Mouse (Mus musculus) embryonic facial prominence, embryonic 14.5 days (tissue): ENCODE results near the gene Senp2. TPM values are rescaled to one million over a fixed set of nuclear protein-coding genes. Genes with fewer than 3 reads are reported as not detected.

Source experiments
- ATAC-seq: fragments of 200-750 bp; cut with Nextera tagmentation; 2 replicates; pipeline ENCODE4 v1.8.0; 2017; ENCODE audit warnings: low read depth, moderate number of reproducible peaks, moderate TSS enrichment
- DNase-seq: peaks from one replicate; pipeline ENCODE4 v3.0.0-alpha.2; 2015; ENCODE audit warnings: low spot score
- H3K27ac ChIP-seq: fragments of 300-500 bp; sonication (generic); replicated peaks from 2 replicates; pipeline ENCODE4 v1.5.1; 2014; ENCODE audit warnings: low read depth, mild to moderate bottlenecking, low read length, moderate library complexity
- H3K27me3 ChIP-seq: fragments of 300-500 bp; sonication (generic); replicated peaks from 2 replicates; pipeline ENCODE4 v1.6.1; 2014; ENCODE audit warnings: low read length; ENCODE audit not compliant: control insufficient read depth, insufficient read depth
- H3K36me3 ChIP-seq: fragments of 300-500 bp; sonication (generic); 2 replicates; pipeline ENCODE4 v1.6.1; 2014; ENCODE audit warnings: low read length, mixed read lengths; ENCODE audit not compliant: control insufficient read depth, insufficient read depth
- H3K4me1 ChIP-seq: fragments of 300-500 bp; sonication (generic); 2 replicates; pipeline ENCODE4 v1.6.1; 2014; ENCODE audit warnings: antibody characterized with exemption, low read length; ENCODE audit not compliant: control insufficient read depth, insufficient read depth
- H3K4me2 ChIP-seq: fragments of 300-500 bp; sonication (generic); 2 replicates; pipeline ENCODE4 v1.6.1; 2014; ENCODE audit warnings: low read depth, mild to moderate bottlenecking, low read length, moderate library complexity, mixed read lengths
- H3K4me3 ChIP-seq: fragments of 300-500 bp; sonication (generic); 2 replicates; pipeline ENCODE4 v1.5.1; 2014; ENCODE audit warnings: low read depth, mild to moderate bottlenecking, low read length
- H3K9ac ChIP-seq: fragments of 300-500 bp; sonication (generic); 2 replicates; pipeline ENCODE4 v1.6.1; 2014; ENCODE audit warnings: low read depth, mild to moderate bottlenecking, low read length, moderate library complexity, mixed read lengths
- H3K9me3 ChIP-seq: fragments of 300-500 bp; sonication (generic); 2 replicates; pipeline ENCODE4 v1.6.1; 2016; ENCODE audit warnings: low read length; ENCODE audit not compliant: control insufficient read depth
- WGBS: fragments of 180-500 bp; shearing (Covaris S2); extraction: QIAGEN DNeasy Blood & Tissue Kit; methylation state at CpG from one replicate; pipeline ENCODE4 v1.1.7; 2014; 5-methylcytosine and 5-hydroxymethylcytosine counted together
- polyA plus RNA-seq: library from polyadenylated mRNA; unstranded; fragments of >200 nt; fragmentation: Nextera tagmentation; extraction: Ambion mirVana; gene quantifications from 2 replicates; pipeline ENCODE4 v1.2.1, GENCODE M21; 2014

The Senp2 gene
- polyA plus RNA-seq = 44.4 and 47.3 TPM in 2 replicates

GRCm38 (mm10) chr16:22009099-22009584 is at the start of gene Senp2:
Senp2 (plus strand) TSS chr16:22009484.
- WGBS = 0% methylated on average over 21 of the region's 45 CpGs

GRCm38 (mm10) chr16:21965576-21965975 is 43.7 kb upstream of the Senp2 start:
- H3K9ac ChIP-seq = no peak overlapping the region
- no peak overlapping the region for H3K27ac ChIP-seq
- H3K4me2 ChIP-seq = no peak overlapping the region
- no peaks in the 10 kb centered on the region for H3K27me3 ChIP-seq
- no peaks in the 10 kb centered on the region for H3K4me1 ChIP-seq
- no peak overlapping the region for H3K4me3 ChIP-seq
- WGBS = 77% methylated on average over 3 of the region's 3 CpGs
- DNase-seq (no peak), ATAC-seq (no peak)
- no peaks in the 10 kb centered on the region for H3K9me3 ChIP-seq
- no peaks in the 10 kb centered on the region for H3K36me3 ChIP-seq

More at GRCm38 (mm10) chr16:22009099-22009584, at the start of gene Senp2:
- H3K4me3 ChIP-seq = peak within 1 kb of the TSS; percentile 92
- no peaks in the 10 kb centered on the region for H3K36me3 ChIP-seq
- peak within 1 kb of the TSS; percentile 67 for H3K4me2 ChIP-seq
- ATAC-seq = peak; percentile 99
- no peaks in the 10 kb centered on the region for H3K9me3 ChIP-seq
- H3K27ac ChIP-seq = peak within 1 kb of the TSS; percentile 77; the same call in 1 of the 2 replicates
- peak within 1 kb of the TSS; percentile 92 for H3K9ac ChIP-seq
- H3K27me3 ChIP-seq = no peaks in the 10 kb centered on the region
- H3K4me1 ChIP-seq = no peaks in the 10 kb centered on the region; the same call in 1 of the 2 replicates
- DNase-seq = peak; percentile 100

- H3K4me1 ChIP-seq = no peaks in the 10 kb centered on the region
- no peak overlapping the region for H3K4me3 ChIP-seq
- H3K9ac ChIP-seq = no peak overlapping the region
- no peak for DNase-seq
- H3K36me3 ChIP-seq = no peaks in the 10 kb centered on the region
- H3K27me3 ChIP-seq = no peaks in the 10 kb centered on the region
- H3K9me3 ChIP-seq = no peaks in the 10 kb centered on the region
- no peak overlapping the region for H3K4me2 ChIP-seq
- ATAC-seq = no peak
- no peak overlapping the region for H3K27ac ChIP-seq
- 64% methylated on average over 3 of the region's 5 CpGs for WGBS
Measured at GRCm38 (mm10) chr16:21969874-21970273, 39.4 kb upstream of the Senp2 start.

DNA sequence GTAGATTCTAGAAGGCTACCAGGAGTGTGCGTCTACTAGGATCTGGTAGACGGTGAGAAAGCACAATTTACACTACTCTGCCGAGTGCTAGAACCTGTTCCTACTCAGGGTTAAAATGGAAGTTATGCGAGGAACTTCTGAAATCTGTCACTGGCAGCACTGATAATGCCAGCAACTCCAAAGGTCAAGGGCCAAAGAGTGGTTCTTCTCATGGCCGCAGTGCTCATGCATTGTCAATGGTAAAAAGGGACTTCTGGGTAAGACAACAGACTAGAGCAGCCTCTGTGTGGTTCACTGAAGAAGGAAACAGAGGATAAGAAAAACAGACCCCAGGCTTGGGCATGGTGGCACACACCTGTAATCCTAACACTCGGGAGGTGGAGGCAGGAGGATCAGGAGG is 38.7 kb upstream of the Senp2 start:
- no peak overlapping the region for H3K27ac ChIP-seq
- no peak overlapping the region for H3K4me3 ChIP-seq
- H3K4me1 ChIP-seq = no peaks in the 10 kb centered on the region
- 83% methylated on average over 6 of the region's 6 CpGs for WGBS
- H3K27me3 ChIP-seq = no peaks in the 10 kb centered on the region
- DNase-seq (no peak), ATAC-seq (no peak)
- no peaks in the 10 kb centered on the region for H3K9me3 ChIP-seq
- no peaks in the 10 kb centered on the region for H3K36me3 ChIP-seq
- H3K4me2 ChIP-seq = no peak overlapping the region
- no peak overlapping the region for H3K9ac ChIP-seq

- Histone ChIP-seq H3K9me3 (no peaks in the 10 kb centered on the region), H3K4me3 (no peak overlapping the region), H3K4me2 (no peak overlapping the region), H3K27me3 (no peaks in the 10 kb centered on the region), H3K9ac (no peak overlapping the region), H3K27ac (no peak overlapping the region), H3K4me1 (peaks cover 4% of the 10 kb centered on the region; the same call in 1 of the 2 replicates), H3K36me3 (no peaks in the 10 kb centered on the region)
- 33% methylated on average over 4 of the region's 4 CpGs for WGBS
- ATAC-seq (peak; percentile 62; the same call in 1 of the 2 replicates), DNase-seq (peak; percentile 74)
Measured at GRCm38 (mm10) chr16:21971446-21971845, 37.8 kb upstream of the Senp2 start.

DNA sequence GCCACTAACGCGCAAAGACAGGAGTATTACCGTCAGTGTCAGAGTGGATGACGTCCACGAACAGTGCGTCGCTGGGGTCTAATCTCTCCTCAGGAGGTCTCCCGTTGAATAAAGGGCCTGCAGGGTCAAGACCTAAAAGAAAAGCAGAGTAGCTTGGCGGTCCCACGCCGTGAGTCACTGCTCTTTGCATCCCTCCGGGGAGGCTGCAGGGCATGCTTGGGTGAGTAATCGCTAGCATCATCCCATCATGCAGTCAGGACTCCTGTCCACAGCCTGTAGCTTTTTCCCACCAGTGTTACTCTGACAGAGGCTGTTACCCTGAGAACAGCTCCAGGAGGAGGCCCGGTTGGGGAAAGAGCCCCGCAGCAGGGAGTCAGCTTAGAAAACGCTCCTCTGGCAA is 33.1 kb upstream of the Senp2 start:
- H3K4me1 ChIP-seq = peaks cover 4% of the 10 kb centered on the region; the same call in 1 of the 2 replicates
- H3K4me3 ChIP-seq = peak overlapping the region; percentile 13
- H3K36me3 ChIP-seq = no peaks in the 10 kb centered on the region
- peak overlapping the region; percentile 43 for H3K9ac ChIP-seq
- 3% methylated on average over 16 of the region's 16 CpGs for WGBS
- DNase-seq (peak; percentile 37), ATAC-seq (peak; percentile 33; the same call in 1 of the 2 replicates)
- H3K27ac ChIP-seq = no peak overlapping the region
- H3K27me3 ChIP-seq = no peaks in the 10 kb centered on the region
- no peaks in the 10 kb centered on the region for H3K9me3 ChIP-seq
- peak overlapping the region; percentile 43 for H3K4me2 ChIP-seq

- Histone ChIP-seq H3K9me3 (no peaks in the 10 kb centered on the region), H3K27ac (no peak overlapping the region), H3K4me2 (no peak overlapping the region), H3K36me3 (no peaks in the 10 kb centered on the region), H3K4me1 (peaks cover 4% of the 10 kb centered on the region; the same call in 1 of the 2 replicates), H3K4me3 (no peak overlapping the region), H3K9ac (no peak overlapping the region), H3K27me3 (no peaks in the 10 kb centered on the region)
- WGBS = 54% methylated on average over 5 of the region's 5 CpGs
- DNase-seq = no peak
- ATAC-seq = no peak
Measured at GRCm38 (mm10) chr16:21977347-21977746, 31.9 kb upstream of the Senp2 start.

- Histone ChIP-seq H3K4me1 (no peaks in the 10 kb centered on the region), H3K36me3 (no peaks in the 10 kb centered on the region), H3K4me2 (no peak overlapping the region), H3K27ac (no peak overlapping the region), H3K9me3 (no peaks in the 10 kb centered on the region), H3K4me3 (no peak overlapping the region), H3K27me3 (no peaks in the 10 kb centered on the region), H3K9ac (no peak overlapping the region)
- DNase-seq (no peak), ATAC-seq (no peak)
- WGBS = 92% methylated on average over 9 of the region's 9 CpGs
Measured at GRCm38 (mm10) chr16:21983146-21983545, 26.1 kb upstream of the Senp2 start.

- ATAC-seq = no peak
- H3K9me3 ChIP-seq = no peaks in the 10 kb centered on the region
Measured at GRCm38 (mm10) chr16:21983581-21983980, 25.7 kb upstream of the Senp2 start.

More at GRCm38 (mm10) chr16:21983581-21983980, 25.7 kb upstream of the Senp2 start:
- Histone ChIP-seq H3K27ac (no peak overlapping the region), H3K4me2 (no peak overlapping the region), H3K9ac (no peak overlapping the region), H3K27me3 (no peaks in the 10 kb centered on the region), H3K36me3 (no peaks in the 10 kb centered on the region), H3K4me1 (no peaks in the 10 kb centered on the region), H3K4me3 (no peak overlapping the region)
- 95% methylated on average over 4 of the region's 4 CpGs for WGBS
- no peak for DNase-seq
